Mouse (Mus musculus) cerebellum, adult 9-11 months (tissue): ENCODE results near the gene Hsd17b11.
"Not testable (repeated sequence)": the region's sequence is repeated elsewhere in the genome, so short reads cannot be mapped to it uniquely, and the experiment has no call there.

Experiments used
- DNase-seq: peaks from one replicate; pipeline ENCODE4 v3.0.0; 2022

Gene Hsd17b11

GRCm38 (mm10) chr5:103977907-103978570 is 43.7 kb downstream of the Hsd17b11 start:
- no peak for DNase-seq

DNA sequence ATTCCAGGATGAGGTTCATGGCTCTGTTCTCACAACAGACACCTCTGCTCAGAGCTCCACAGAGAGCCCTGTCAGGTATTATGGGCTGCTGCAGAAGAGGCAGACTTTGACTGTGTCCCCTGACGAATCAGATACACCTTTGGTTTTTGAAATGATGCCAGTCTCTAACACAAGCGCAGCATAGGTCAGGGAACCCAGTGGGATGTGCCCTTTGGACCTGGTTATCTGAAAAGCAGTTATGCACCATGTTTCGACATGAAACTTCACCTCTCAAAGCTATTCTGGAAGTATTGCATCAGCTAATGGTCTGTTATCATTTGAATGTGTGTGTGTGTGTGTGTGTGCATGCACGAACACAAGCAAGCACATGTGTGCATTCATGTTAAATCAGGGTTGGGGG is 44.4 kb downstream of the Hsd17b11 start, which contains the start of gene Hsd17b13:
Gene Hsd17b13, minus strand, starts transcription at position 114 of the 400 bp plus-strand sequence.
- no peak for DNase-seq

DNA sequence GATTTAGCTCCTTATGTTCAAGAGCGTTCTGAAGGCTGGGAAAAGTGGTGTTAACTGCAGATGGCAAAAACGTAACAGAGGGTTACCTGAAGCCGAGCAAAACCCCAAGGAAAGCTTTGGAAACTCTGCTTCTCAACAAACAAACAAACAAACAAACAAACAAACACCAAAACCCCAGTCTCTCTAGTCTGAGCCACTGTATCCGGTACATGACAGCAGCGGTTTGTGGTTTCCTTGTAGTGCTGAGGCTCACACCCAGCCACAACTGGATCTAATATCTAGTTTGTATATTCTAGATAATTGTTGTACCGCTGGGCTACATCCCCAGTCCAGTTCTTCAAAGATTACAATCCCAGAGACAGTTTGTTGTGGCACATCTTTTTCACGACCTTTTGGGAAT is 46.0 kb downstream of the Hsd17b11 start:
- DNase-seq: no peak

DNA sequence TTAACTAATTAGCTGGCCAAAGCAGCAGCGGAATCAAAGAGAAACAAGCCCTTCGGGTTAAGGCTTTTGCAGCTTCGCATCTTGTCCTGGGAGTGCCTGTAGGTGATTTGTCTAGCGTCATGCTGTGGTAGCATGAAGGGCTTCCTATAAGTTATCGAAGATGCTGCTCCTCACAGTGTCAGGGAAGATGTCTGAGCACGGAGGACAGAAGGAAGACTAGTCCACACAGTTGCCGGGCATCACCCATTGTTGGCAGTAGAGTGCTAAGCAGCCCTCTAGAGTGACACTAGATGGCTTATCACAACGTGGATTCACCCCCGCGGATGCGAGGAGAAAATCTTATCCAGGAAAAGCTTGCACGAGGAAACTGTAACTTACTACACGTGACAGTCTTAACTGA is 48.9 kb downstream of the Hsd17b11 start:
- DNase-seq: no peak

DNA sequence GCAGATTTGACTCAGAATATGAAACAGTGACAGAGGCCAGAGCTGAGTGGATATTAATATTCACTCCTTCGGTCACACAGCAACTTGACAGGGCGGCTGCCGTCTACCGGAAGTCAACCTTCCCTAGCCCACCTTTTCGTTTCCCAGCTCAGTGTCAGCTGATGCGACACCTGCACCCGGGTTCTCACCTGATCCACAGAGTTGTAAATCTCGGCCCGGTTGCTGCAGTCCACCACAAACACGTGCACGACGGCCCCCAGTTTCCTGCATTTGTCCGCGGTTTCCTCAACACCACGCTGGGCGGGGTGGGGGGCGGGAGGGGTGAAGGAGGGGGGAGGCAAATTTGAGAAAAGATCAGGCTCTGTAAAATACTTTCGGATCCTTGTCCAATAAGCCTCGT is 49.3 kb downstream of the Hsd17b11 start:
- no peak for DNase-seq

- no peak for DNase-seq
Measured at GRCm38 (mm10) chr5:103971051-103971450, 50.7 kb downstream of the Hsd17b11 start.

- no peak for DNase-seq
Measured at GRCm38 (mm10) chr5:103962935-103963429, 58.7 kb downstream of the Hsd17b11 start.

GRCm38 (mm10) chr5:103954638-103955037 is 67.1 kb downstream of the Hsd17b11 start:
- DNase-seq: peak; percentile 43

DNA sequence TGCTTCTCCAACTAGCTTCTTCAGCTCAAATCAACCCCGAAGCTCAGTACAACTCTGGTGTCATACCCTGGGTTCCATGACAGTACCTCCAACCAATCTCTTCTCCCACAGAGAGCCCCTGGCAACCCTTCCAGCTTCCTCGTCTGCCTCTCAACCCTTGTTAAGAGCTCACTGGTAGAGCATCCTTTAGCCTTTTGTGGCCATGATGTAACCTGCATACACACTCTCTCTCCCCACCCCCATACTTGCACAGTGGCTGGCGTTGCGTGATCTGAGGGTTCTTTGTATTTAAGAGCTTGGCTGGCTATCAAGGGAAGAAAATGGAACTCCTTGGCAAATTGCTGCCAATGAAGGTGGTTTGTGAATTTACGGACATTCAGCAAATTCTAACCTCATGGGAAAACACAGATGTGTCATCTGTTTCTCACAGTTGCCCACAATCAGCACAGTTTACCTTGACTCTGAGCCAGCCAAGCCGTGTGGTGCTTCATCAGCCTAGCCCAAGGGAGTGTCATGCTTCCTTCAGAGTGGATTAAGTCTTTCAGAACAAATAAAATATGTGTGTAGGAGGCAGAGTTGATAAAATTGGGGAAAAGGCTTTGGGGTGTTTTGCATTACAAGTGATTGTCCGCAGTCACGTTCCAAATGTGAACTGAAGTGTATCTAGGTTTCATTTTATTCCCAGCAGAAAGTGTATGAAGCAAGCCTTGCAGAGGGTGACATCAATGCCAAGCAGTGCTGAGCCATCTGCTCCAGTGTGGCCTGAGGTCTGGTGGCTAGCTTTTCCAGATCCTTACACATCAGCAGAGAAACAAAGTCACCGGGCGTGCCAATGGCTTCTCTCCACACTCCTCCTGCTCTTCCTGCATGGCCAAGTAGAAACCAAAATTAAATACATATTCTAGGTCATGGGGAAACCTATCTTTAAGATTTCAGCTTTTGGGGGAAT is 68.3 kb downstream of the Hsd17b11 start:
- DNase-seq: peak; percentile 27

GRCm38 (mm10) chr5:103950138-103950537 is 71.6 kb downstream of the Hsd17b11 start:
- not testable (repeated sequence) for DNase-seq

GRCm38 (mm10) chr5:103943183-103943582 is 78.5 kb downstream of the Hsd17b11 start:
- DNase-seq: no peak

- no peak for DNase-seq
Measured at GRCm38 (mm10) chr5:103939856-103940255, 81.9 kb downstream of the Hsd17b11 start.
